Mouse (Mus musculus) forebrain, embryonic 12.5 days (tissue): ENCODE results near the gene Fgfr2. TPM values are rescaled to one million over a fixed set of nuclear protein-coding genes. Genes with fewer than 3 reads are reported as not detected.

Experiments used
- ATAC-seq: fragments of 200-750 bp; cut with Nextera tagmentation; 2 replicates; pipeline ENCODE4 v1.8.0; 2017; ENCODE audit warnings: moderate TSS enrichment; ENCODE audit not compliant: low FRiP score
- H3K27ac ChIP-seq: fragments of 300-500 bp; sonication (generic); 2 replicates; pipeline ENCODE4 v1.5.1; 2016; ENCODE audit warnings: mild to moderate bottlenecking
- H3K27me3 ChIP-seq: fragments of 300-500 bp; sonication (generic); 2 replicates; pipeline ENCODE4 v1.6.1; 2016; ENCODE audit warnings: mild to moderate bottlenecking
- H3K36me3 ChIP-seq: fragments of 300-500 bp; sonication (generic); replicated peaks from 2 replicates; pipeline ENCODE4 v1.6.1; 2016; ENCODE audit warnings: mild to moderate bottlenecking
- H3K4me1 ChIP-seq: fragments of 300-500 bp; sonication (generic); 2 replicates; pipeline ENCODE4 v1.6.1; 2016
- H3K4me2 ChIP-seq: fragments of 300-500 bp; sonication (generic); 2 replicates; pipeline ENCODE4 v1.6.1; 2016; ENCODE audit warnings: mild to moderate bottlenecking, moderate library complexity
- H3K4me3 ChIP-seq: fragments of 300-500 bp; sonication (generic); replicated peaks from 2 replicates; pipeline ENCODE4 v1.5.1; 2016; ENCODE audit warnings: mild to moderate bottlenecking
- H3K9ac ChIP-seq: fragments of 300-500 bp; sonication (generic); 2 replicates; pipeline ENCODE4 v1.6.1; 2016; ENCODE audit warnings: mild to moderate bottlenecking
- H3K9me3 ChIP-seq: fragments of 300-500 bp; sonication (generic); 2 replicates; pipeline ENCODE4 v1.6.1; 2016
- WGBS: fragments of 180-500 bp; shearing (Covaris S2); methylation state at CpG from one replicate; pipeline ENCODE4 v1.1.7; 2016; 5-methylcytosine and 5-hydroxymethylcytosine counted together
- polyA plus RNA-seq: library from polyadenylated mRNA; unstranded; fragments of >200 nt; fragmentation: Nextera tagmentation; extraction: Ambion mirVana; gene quantifications from 2 replicates; pipeline ENCODE4 v1.2.1, GENCODE M21; 2016

Gene Fgfr2
- polyA plus RNA-seq, 1 experiment from 2014 or later: 89.6 TPM

DNA sequence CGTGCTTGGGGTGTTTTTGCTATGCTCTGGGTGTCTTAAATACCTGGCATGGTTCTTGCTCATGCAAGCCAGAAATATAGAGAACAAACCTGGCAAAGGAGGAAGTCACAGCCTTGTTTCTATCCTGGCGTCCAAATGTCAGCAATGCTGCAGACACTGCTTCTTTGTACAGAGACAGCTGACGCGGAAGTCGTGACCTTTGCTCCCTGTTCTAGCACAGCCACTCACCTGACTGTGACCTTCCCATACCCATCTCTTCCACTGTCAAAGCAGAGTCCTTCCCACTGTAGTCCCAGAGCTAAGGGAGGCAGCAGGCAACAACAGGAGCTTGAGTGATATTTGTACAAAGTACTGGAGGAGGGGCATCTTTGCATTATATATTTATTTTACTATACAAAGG is 533.5 kb downstream of the Fgfr2 start:
- Histone ChIP-seq H3K4me2 (no peak overlapping the region), H3K9ac (no peak overlapping the region), H3K9me3 (no peaks in the 10 kb centered on the region), H3K27me3 (peaks cover 14% of the 10 kb centered on the region), H3K4me1 (no peaks in the 10 kb centered on the region), H3K27ac (no peak overlapping the region), H3K36me3 (no peaks in the 10 kb centered on the region), H3K4me3 (no peak overlapping the region)
- 69% methylated on average over 5 of the region's 5 CpGs for WGBS
- no peak for ATAC-seq

GRCm38 (mm10) chr7:132587167-132587566 is 536.0 kb downstream of the Fgfr2 start:
- H3K4me3 ChIP-seq: no peak overlapping the region
- no peak overlapping the region for H3K4me2 ChIP-seq
- H3K27me3 ChIP-seq: peaks cover 4% of the 10 kb centered on the region; the same call in 1 of the 2 replicates
- no peaks in the 10 kb centered on the region for H3K36me3 ChIP-seq
- H3K9me3 ChIP-seq: no peaks in the 10 kb centered on the region
- no peaks in the 10 kb centered on the region for H3K4me1 ChIP-seq
- WGBS: 77% methylated on average over 5 of the region's 5 CpGs
- ATAC-seq: no peak
- no peak overlapping the region for H3K27ac ChIP-seq
- H3K9ac ChIP-seq: no peak overlapping the region

GRCm38 (mm10) chr7:132585695-132586491 is 537.3 kb downstream of the Fgfr2 start:
- H3K4me2 ChIP-seq: no peak overlapping the region
- no peaks in the 10 kb centered on the region for H3K9me3 ChIP-seq
- no peaks in the 10 kb centered on the region for H3K36me3 ChIP-seq
- H3K27me3 ChIP-seq: 0 out of 2 replicates have a peak, but pooled peaks cover under 1% of the 10 kb centered on the region
- no peak overlapping the region for H3K9ac ChIP-seq
- no peak overlapping the region for H3K4me3 ChIP-seq
- WGBS: 77% methylated on average over 3 of the region's 3 CpGs
- H3K27ac ChIP-seq: no peak overlapping the region
- H3K4me1 ChIP-seq: no peaks in the 10 kb centered on the region
- ATAC-seq: no peak

- Histone ChIP-seq H3K27me3 (peaks cover 17% of the 10 kb centered on the region), H3K9ac (no peak overlapping the region), H3K9me3 (no peaks in the 10 kb centered on the region), H3K4me1 (peaks cover 2% of the 10 kb centered on the region; the same call in 1 of the 2 replicates), H3K4me2 (no peak overlapping the region), H3K36me3 (no peaks in the 10 kb centered on the region), H3K4me3 (no peak overlapping the region), H3K27ac (no peak overlapping the region)
- 87% methylated on average over 2 of the region's 2 CpGs for WGBS
- ATAC-seq: no peak
Measured at GRCm38 (mm10) chr7:132581441-132581840, 541.7 kb downstream of the Fgfr2 start.

- Histone ChIP-seq H3K4me3 (no peak overlapping the region), H3K4me1 (peaks cover 6% of the 10 kb centered on the region), H3K27me3 (peaks cover 17% of the 10 kb centered on the region), H3K4me2 (no peak overlapping the region), H3K9ac (no peak overlapping the region), H3K9me3 (no peaks in the 10 kb centered on the region), H3K36me3 (no peaks in the 10 kb centered on the region), H3K27ac (no peak overlapping the region)
- ATAC-seq: no peak
- WGBS: 81% methylated on average over 6 of the region's 6 CpGs
Measured at GRCm38 (mm10) chr7:132580511-132580910, 542.6 kb downstream of the Fgfr2 start.

DNA sequence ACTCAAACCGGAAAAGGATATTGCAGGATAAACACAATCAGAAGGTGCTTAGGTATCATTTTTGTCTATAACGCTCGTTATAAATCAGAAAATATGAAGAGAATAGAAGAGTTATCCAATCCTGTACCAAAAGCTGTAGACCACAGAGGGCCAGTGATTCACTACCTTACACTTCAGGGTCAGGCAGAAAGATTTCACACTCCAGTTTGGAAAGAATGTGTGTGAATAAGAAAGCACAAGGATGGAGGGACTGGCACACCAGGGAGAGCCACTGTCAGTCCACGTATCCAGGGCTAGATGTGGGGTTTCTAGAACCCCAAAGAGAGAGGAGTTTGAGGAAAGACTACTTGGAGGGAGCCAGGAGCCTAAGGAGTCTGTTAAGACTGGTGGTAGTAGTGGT is 546.3 kb downstream of the Fgfr2 start:
- Histone ChIP-seq H3K4me2 (peak overlapping the region; percentile 65), H3K4me3 (no peak overlapping the region), H3K27ac (no peak overlapping the region), H3K9ac (peak overlapping the region; percentile 65; the same call in 1 of the 2 replicates), H3K36me3 (no peaks in the 10 kb centered on the region), H3K27me3 (peaks cover 17% of the 10 kb centered on the region), H3K4me1 (peaks cover 21% of the 10 kb centered on the region), H3K9me3 (no peaks in the 10 kb centered on the region)
- ATAC-seq: no peak
- WGBS: 64% methylated on average over 4 of the region's 4 CpGs

GRCm38 (mm10) chr7:132576116-132576650 is 547.0 kb downstream of the Fgfr2 start, which contains the start of gene Oat:
Gene Oat, minus strand, starts transcription at chr7:132576398.
- Histone ChIP-seq H3K4me2 (peak within 1 kb of the TSS; percentile 65), H3K27ac (peak within 1 kb of the TSS; percentile 85), H3K4me1 (peaks cover 26% of the 10 kb centered on the region), H3K4me3 (peak within 1 kb of the TSS; percentile 65), H3K9ac (peak within 1 kb of the TSS; percentile 65), H3K36me3 (no peaks in the 10 kb centered on the region), H3K27me3 (peaks cover 17% of the 10 kb centered on the region), H3K9me3 (no peaks in the 10 kb centered on the region)
- WGBS: 1% methylated on average over 45 of the region's 49 CpGs
- peak; percentile 97 for ATAC-seq

- peak overlapping the region; percentile 65 for H3K9ac ChIP-seq
- peak overlapping the region; percentile 65 for H3K4me3 ChIP-seq
- H3K9me3 ChIP-seq: no peaks in the 10 kb centered on the region
- H3K4me2 ChIP-seq: peak overlapping the region; percentile 65
- peaks cover 26% of the 10 kb centered on the region for H3K4me1 ChIP-seq
- ATAC-seq: peak; percentile 90
- H3K27ac ChIP-seq: peak overlapping the region; percentile 85
- H3K27me3 ChIP-seq: peaks cover 14% of the 10 kb centered on the region
- 2% methylated on average over 13 of the region's 13 CpGs for WGBS
- H3K36me3 ChIP-seq: no peaks in the 10 kb centered on the region
Measured at GRCm38 (mm10) chr7:132575623-132576022, 547.5 kb downstream of the Fgfr2 start.

DNA sequence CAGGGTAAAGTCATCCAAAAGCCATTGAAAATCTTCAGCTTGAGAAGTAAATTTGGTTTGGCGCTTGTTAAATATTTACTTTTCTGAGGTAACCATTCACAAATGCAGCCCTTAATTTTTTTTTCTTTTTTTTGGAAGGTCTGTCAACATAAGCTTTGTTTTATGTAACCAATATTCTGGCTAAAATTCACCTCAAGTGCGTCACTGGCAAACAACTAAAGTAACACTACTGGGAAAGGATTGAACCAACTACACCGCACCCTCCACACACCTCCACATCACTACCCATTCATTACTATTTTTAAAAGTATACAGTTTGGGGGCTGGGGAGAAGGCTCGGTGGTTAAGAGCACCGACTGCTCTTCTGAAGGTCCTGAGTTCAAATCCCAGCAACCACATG is 548.5 kb downstream of the Fgfr2 start:
- H3K27ac ChIP-seq: no peak overlapping the region
- H3K36me3 ChIP-seq: 0 out of 2 replicates have a peak, but pooled peaks cover under 1% of the 10 kb centered on the region
- peaks cover 26% of the 10 kb centered on the region for H3K4me1 ChIP-seq
- H3K9ac ChIP-seq: no peak overlapping the region
- peaks cover 7% of the 10 kb centered on the region; the same call in 1 of the 2 replicates for H3K27me3 ChIP-seq
- WGBS: 98% methylated on average over 5 of the region's 5 CpGs
- no peak overlapping the region for H3K4me2 ChIP-seq
- no peaks in the 10 kb centered on the region for H3K9me3 ChIP-seq
- ATAC-seq: no peak
- H3K4me3 ChIP-seq: no peak overlapping the region

DNA sequence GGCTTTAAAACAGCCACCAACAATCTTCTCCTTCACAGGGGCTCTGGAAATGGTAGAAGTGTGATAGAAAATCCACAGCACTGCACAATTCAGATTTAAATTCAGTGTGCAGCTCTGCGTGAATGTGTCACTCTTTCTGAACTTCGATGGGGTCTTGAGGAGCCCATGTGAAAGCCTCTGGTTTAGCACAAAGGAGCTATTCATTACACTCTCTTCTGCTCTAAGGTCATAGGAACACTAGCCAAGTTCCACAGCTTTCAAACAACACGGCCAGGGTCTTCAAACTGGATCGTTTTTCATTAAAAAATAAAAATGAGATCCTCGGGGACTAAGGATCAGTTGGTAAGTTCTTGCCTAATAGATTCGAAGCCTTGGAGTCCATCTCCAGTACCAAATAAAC is 549.9 kb downstream of the Fgfr2 start:
- no peak overlapping the region for H3K9ac ChIP-seq
- peaks cover 4% of the 10 kb centered on the region; the same call in 1 of the 2 replicates for H3K27me3 ChIP-seq
- WGBS: 25% methylated on average over 6 of the region's 6 CpGs
- no peaks in the 10 kb centered on the region for H3K9me3 ChIP-seq
- peak overlapping the region; percentile 6 for H3K4me2 ChIP-seq
- ATAC-seq: no peak
- H3K4me3 ChIP-seq: no peak overlapping the region
- H3K27ac ChIP-seq: peak overlapping the region; percentile 60; the same call in 1 of the 2 replicates
- peaks cover 26% of the 10 kb centered on the region for H3K4me1 ChIP-seq
- H3K36me3 ChIP-seq: 0 out of 2 replicates have a peak, but pooled peaks cover 12% of the 10 kb centered on the region

GRCm38 (mm10) chr7:132572738-132573137 is 550.4 kb downstream of the Fgfr2 start:
- Histone ChIP-seq H3K4me2 (0 out of 2 replicates have a peak overlapping the region, but pooled peaks have one; percentile 6), H3K27ac (peak overlapping the region; percentile 60; the same call in 1 of the 2 replicates), H3K4me3 (no peak overlapping the region), H3K27me3 (peaks cover 4% of the 10 kb centered on the region; the same call in 1 of the 2 replicates), H3K4me1 (peaks cover 26% of the 10 kb centered on the region), H3K9me3 (no peaks in the 10 kb centered on the region), H3K36me3 (0 out of 2 replicates have a peak, but pooled peaks cover 12% of the 10 kb centered on the region), H3K9ac (no peak overlapping the region)
- 73% methylated on average over 3 of the region's 3 CpGs for WGBS
- ATAC-seq: no peak

DNA sequence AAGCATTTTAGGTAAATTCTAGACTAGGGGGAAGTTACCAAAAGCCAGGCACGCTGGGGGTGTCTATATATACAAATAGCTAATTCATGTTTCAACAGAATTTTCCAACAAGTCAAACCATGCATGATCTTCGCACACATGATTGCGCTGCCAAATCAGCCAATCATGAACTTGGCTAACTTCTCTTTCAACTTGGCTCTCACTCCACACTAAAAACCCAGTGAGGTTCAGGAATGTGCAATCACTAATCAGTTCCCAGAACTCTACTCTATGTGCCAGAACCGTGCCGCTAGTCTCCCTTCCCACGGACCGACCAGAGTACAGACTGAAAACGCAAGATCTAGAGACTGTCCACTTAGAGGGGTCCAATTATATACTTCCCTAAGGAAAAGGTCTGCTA is 551.7 kb downstream of the Fgfr2 start:
- ATAC-seq: no peak
- 90% methylated on average over 8 of the region's 8 CpGs for WGBS
- no peak overlapping the region for H3K27ac ChIP-seq
- no peaks in the 10 kb centered on the region for H3K9me3 ChIP-seq
- H3K4me1 ChIP-seq: peaks cover 24% of the 10 kb centered on the region
- no peak overlapping the region for H3K4me3 ChIP-seq
- H3K27me3 ChIP-seq: no peaks in the 10 kb centered on the region
- H3K36me3 ChIP-seq: peaks cover 19% of the 10 kb centered on the region
- no peak overlapping the region for H3K4me2 ChIP-seq
- H3K9ac ChIP-seq: no peak overlapping the region
